Comparison of ENCODE assay signal across 8 mouse cellular contexts in genomic region chr5:149183721-149184103, GRCm38 (mm10). TPM values are rescaled to one million over a fixed set of nuclear protein-coding genes. Genes with fewer than 3 reads are reported as not detected.
DNase-seq lines count a peak whose midpoint lies in the region; ATAC-seq lines count a peak whose summit lies in the region.

No protein-coding gene starts in this region.

- under 1% methylated on average over 13 of the region's 13 CpGs for WGBS in liver, embryonic 12.5 days (ENCODE audit: insufficient replicate concordance)
- 0% methylated on average over 13 of the region's 13 CpGs for WGBS in stomach, embryonic 16.5 days

- DNase-seq in embryo, embryonic 10 days (ENCODE audit: low spot score): peak; percentile 88
- no peak for DNase-seq in embryo, embryonic 11 days
- peak; percentile 80 for DNase-seq in 3T3-L1 (ENCODE audit: low read depth, low spot score)
- peak; percentile 49 for DNase-seq in fibroblast of lung, adult 2 months (ENCODE audit: low read depth)
- no peak for DNase-seq in embryo, embryonic 9.5 days (ENCODE audit: extremely low spot score)
- no peak for DNase-seq in spleen, postnatal 4 days (ENCODE audit: low spot score in 2 of 2)

- H3K36me3 ChIP-seq in liver, embryonic 12.5 days: peaks cover 23% of the 10 kb centered on the region
- H3K36me3 ChIP-seq in stomach, embryonic 16.5 days (ENCODE audit: control insufficient read depth, insufficient read depth, low read length): no peaks in the 10 kb centered on the region

- peak overlapping the region; percentile 91 for H3K9ac ChIP-seq in liver, embryonic 12.5 days
- H3K9ac ChIP-seq in stomach, embryonic 16.5 days (ENCODE audit: low read length): peak overlapping the region; percentile 72

- no peaks in the 10 kb centered on the region for H3K27me3 ChIP-seq in liver, embryonic 12.5 days (replicated peaks)
- no peaks in the 10 kb centered on the region for H3K27me3 ChIP-seq in stomach, embryonic 16.5 days (ENCODE audit: control insufficient read depth, insufficient read depth, low read length)

- H3K4me3 ChIP-seq in liver, embryonic 12.5 days: peak overlapping the region; percentile 73
- H3K4me3 ChIP-seq in stomach, embryonic 16.5 days (replicated peaks; ENCODE audit: low read length): peak overlapping the region; percentile 55

- H3K4me1 ChIP-seq in liver, embryonic 12.5 days: peaks cover 29% of the 10 kb centered on the region
- peaks cover 7% of the 10 kb centered on the region; the same call in 1 of the 2 replicates for H3K4me1 ChIP-seq in stomach, embryonic 16.5 days (ENCODE audit: control insufficient read depth, insufficient read depth, low read length)

- no peaks in the 10 kb centered on the region for H3K9me3 ChIP-seq in liver, embryonic 12.5 days (replicated peaks)
- H3K9me3 ChIP-seq in stomach, embryonic 16.5 days (replicated peaks; ENCODE audit: control insufficient read depth, low read length): no peaks in the 10 kb centered on the region

- peak; percentile 58 for ATAC-seq in liver, embryonic 12.5 days
- peak; percentile 44 for ATAC-seq in stomach, embryonic 16.5 days (ENCODE audit: insufficient read depth, low FRiP score)

- peak overlapping the region; percentile 75 for H3K4me2 ChIP-seq in liver, embryonic 12.5 days
- peak overlapping the region; percentile 63 for H3K4me2 ChIP-seq in stomach, embryonic 16.5 days (ENCODE audit: low read depth, low read length)

- peak overlapping the region; percentile 98 for H3K27ac ChIP-seq in liver, embryonic 12.5 days
- H3K27ac ChIP-seq in stomach, embryonic 16.5 days (ENCODE audit: low read length): peak overlapping the region; percentile 87

RNA-seq across cellular contexts. Expression of gene Uspl1, which starts 0.4 kb away (rescaled TPM):
- polyA plus RNA-seq in liver, embryonic 12.5 days (2016; fragmentation: Nextera tagmentation; extraction: Ambion mirVana): 32.5 and 37.1 TPM in 2 replicates
- 32.2 and 36.7 TPM in 2 replicates for polyA plus RNA-seq in stomach, embryonic 16.5 days (2015; fragmentation: Nextera tagmentation; extraction: Ambion mirVana)

RNA-seq across cellular contexts. Expression of gene Hmgb1, which starts 0.6 kb away (rescaled TPM):
- 682 and 741 TPM in 2 replicates for polyA plus RNA-seq in liver, embryonic 12.5 days (2016; fragmentation: Nextera tagmentation; extraction: Ambion mirVana)
- polyA plus RNA-seq in stomach, embryonic 16.5 days (2015; fragmentation: Nextera tagmentation; extraction: Ambion mirVana): 907 and 1,078 TPM in 2 replicates

Comparison
In these comparisons a context has a peak if more than half of its experiments do, and no peak if none do; other contexts are left out.
1. DNase-seq: peak in embryo, embryonic 10 days (single experiment), 3T3-L1 (single experiment) and fibroblast of lung, adult 2 months (single experiment); none in embryo, embryonic 11 days (single experiment), embryo, embryonic 9.5 days (single experiment) and spleen, postnatal 4 days (0 of 2).